Mouse (Mus musculus) spleen, adult 2 months (tissue): ENCODE data around the gene Fyttd1. TPM values are rescaled to one million over a fixed set of nuclear protein-coding genes. Genes with fewer than 3 reads are reported as not detected.

Experiments
- DNase-seq, 2 experiments: peaks; one replicate each; pipeline versions ENCODE4 v3.0.0 to v3.0.0-alpha.2; 2012 to 2021; ENCODE audit warnings: low spot score in 2 of 2, low read depth in 1 of 2
- H3K27ac ChIP-seq: fragments of 200-500 bp; 2 replicates; pipeline ENCODE4 v1.5.1; 2012; ENCODE audit warnings: low read length, inconsistent platforms; ENCODE audit not compliant: insufficient read depth
- H3K27me3 ChIP-seq: fragments of 200-500 bp; 2 replicates; pipeline ENCODE4 v1.6.1; 2012; ENCODE audit warnings: mild to moderate bottlenecking, moderate library complexity, low read length, inconsistent platforms; ENCODE audit not compliant: control insufficient read depth, insufficient read depth
- H3K36me3 ChIP-seq: fragments of 200-500 bp; 2 replicates; pipeline ENCODE4 v1.6.1; 2012; ENCODE audit warnings: mild to moderate bottlenecking, low read length, inconsistent platforms; ENCODE audit not compliant: control insufficient read depth, insufficient read depth
- H3K4me1 ChIP-seq: fragments of 200-500 bp; 2 replicates; pipeline ENCODE4 v1.6.1; 2011; ENCODE audit warnings: inconsistent platforms; ENCODE audit not compliant: control insufficient read depth, insufficient read depth, insufficient read length
- H3K4me3 ChIP-seq: fragments of 200-500 bp; 2 replicates; pipeline ENCODE4 v1.5.1; 2011; ENCODE audit warnings: mild to moderate bottlenecking, inconsistent platforms; ENCODE audit not compliant: insufficient read depth, insufficient read length; ENCODE audit errors: extremely low read depth
- CTCF ChIP-seq: fragments of 200-500 bp; IDR thresholded peaks from 2 replicates; pipeline ENCODE4 v1.5.1; 2011; ENCODE audit warnings: mild to moderate bottlenecking, inconsistent platforms; ENCODE audit not compliant: insufficient read depth, insufficient read length, insufficient replicate concordance; ENCODE audit errors: extremely low read depth
- POLR2A ChIP-seq: fragments of 200-500 bp; IDR thresholded peaks from 2 replicates; pipeline ENCODE4 v1.6.1; 2011; ENCODE audit warnings: low read depth, low read length, inconsistent platforms
- WGBS: fragments of 180-500 bp; shearing (Covaris S2); methylation state at CpG from one replicate; pipeline ENCODE4 v1.1.7; 2018; 5-methylcytosine and 5-hydroxymethylcytosine counted together
- polyA plus RNA-seq: library from polyadenylated mRNA; depleted of rRNA; stranded (reverse); fragments of >200 nt; gene quantifications from 2 replicates; pipeline ENCODE4 v1.2.3, GENCODE M21; 2012

Gene Fyttd1
- polyA plus RNA-seq, 1 experiment, result 4.1 TPM

DNA sequence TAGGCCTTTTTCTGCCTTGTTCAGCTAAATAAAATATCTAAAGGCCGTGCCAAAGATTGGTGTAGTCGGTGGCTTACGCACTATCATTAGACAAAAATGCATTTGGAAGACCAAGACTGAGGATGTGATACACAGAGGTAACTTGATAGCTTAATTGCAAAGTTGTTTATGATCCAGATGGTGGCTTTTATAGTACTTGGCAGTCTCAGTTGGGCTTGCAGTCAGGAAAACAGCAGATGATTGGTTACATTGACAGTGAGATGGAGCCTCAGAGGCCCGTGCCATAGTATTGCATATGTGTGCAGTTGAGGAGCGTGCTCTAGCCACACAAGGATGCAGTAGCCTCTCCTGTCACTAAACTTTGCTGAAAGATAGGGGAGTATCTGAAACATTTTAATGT, 65.4 kb downstream of the Fyttd1 start:
- Histone ChIP-seq H3K27me3 (no peaks in the 10 kb centered on the region), H3K36me3 (no peaks in the 10 kb centered on the region), H3K4me3 (no peak overlapping the region; the same call in 1 of the 2 replicates), H3K27ac (no peak overlapping the region), H3K4me1 (peaks cover 7% of the 10 kb centered on the region; the same call in 1 of the 2 replicates)
- TF ChIP-seq POLR2A (no peak), CTCF (no peak)
- DNase-seq, result no peak
- 97% methylated on average over 5 of the region's 5 CpGs for WGBS

GRCm38 (mm10) chr16:32945379-32945778, 68.1 kb downstream of the Fyttd1 start:
- Histone ChIP-seq H3K4me1 (peaks cover 8% of the 10 kb centered on the region; the same call in 1 of the 2 replicates), H3K4me3 (no peak overlapping the region), H3K27me3 (no peaks in the 10 kb centered on the region), H3K27ac (no peak overlapping the region), H3K36me3 (no peaks in the 10 kb centered on the region)
- DNase-seq, result no peak
- WGBS, result 92% methylated on average over 5 of the region's 5 CpGs
- TF ChIP-seq CTCF, result no peak
- TF ChIP-seq POLR2A, result no peak

DNA sequence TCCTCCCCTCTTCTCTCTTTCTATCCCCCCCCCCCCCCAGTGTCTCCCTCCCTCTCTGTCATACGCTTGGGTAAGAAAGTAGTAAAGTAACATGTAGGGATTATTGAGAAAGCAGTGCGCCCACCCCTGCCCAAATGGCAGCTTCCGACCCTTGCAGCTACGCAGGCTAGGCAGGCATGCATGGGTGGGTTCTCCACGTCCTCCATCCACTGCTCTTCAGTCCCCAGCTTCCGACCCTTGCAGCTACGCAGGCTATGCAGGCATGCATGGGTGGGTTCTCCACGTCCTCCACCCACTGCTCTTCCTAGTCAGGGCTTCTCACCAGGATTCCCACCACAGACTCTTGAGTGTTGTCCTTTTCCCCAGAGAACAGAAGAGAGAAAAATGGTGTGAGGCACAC, 70.7 kb downstream of the Fyttd1 start:
- no peak overlapping the region for H3K27ac ChIP-seq
- H3K4me1 ChIP-seq, result peaks cover 8% of the 10 kb centered on the region; the same call in 1 of the 2 replicates
- no peaks in the 10 kb centered on the region for H3K27me3 ChIP-seq
- 79% methylated on average over 8 of the region's 8 CpGs for WGBS
- DNase-seq, result no peak
- peaks cover 2% of the 10 kb centered on the region; the same call in 1 of the 2 replicates for H3K36me3 ChIP-seq
- TF ChIP-seq POLR2A, result no peak
- no peak for TF ChIP-seq CTCF
- no peak overlapping the region for H3K4me3 ChIP-seq

- Histone ChIP-seq H3K36me3 (peaks cover 2% of the 10 kb centered on the region; the same call in 1 of the 2 replicates), H3K4me3 (no peak overlapping the region), H3K27ac (no peak overlapping the region), H3K27me3 (no peaks in the 10 kb centered on the region), H3K4me1 (peaks cover 8% of the 10 kb centered on the region; the same call in 1 of the 2 replicates)
- WGBS, result 86% methylated on average over 5 of the region's 5 CpGs
- TF ChIP-seq CTCF, result no peak
- TF ChIP-seq POLR2A, result no peak
- DNase-seq, result no peak
Observed at GRCm38 (mm10) chr16:32948656-32949055, 71.4 kb downstream of the Fyttd1 start.

GRCm38 (mm10) chr16:32949281-32949680, 72.0 kb downstream of the Fyttd1 start:
- Histone ChIP-seq H3K4me1 (peaks cover 11% of the 10 kb centered on the region; the same call in 1 of the 2 replicates), H3K27ac (no peak overlapping the region), H3K36me3 (peaks cover 2% of the 10 kb centered on the region; the same call in 1 of the 2 replicates), H3K4me3 (no peak overlapping the region), H3K27me3 (no peaks in the 10 kb centered on the region)
- TF ChIP-seq CTCF (no peak), POLR2A (no peak)
- DNase-seq, result no peak

- H3K27ac ChIP-seq, result no peak overlapping the region
- H3K27me3 ChIP-seq, result no peaks in the 10 kb centered on the region
- H3K4me1 ChIP-seq, result peaks cover 12% of the 10 kb centered on the region; the same call in 1 of the 2 replicates
- 94% methylated on average over 2 of the region's 2 CpGs for WGBS
- no peak for DNase-seq
- H3K36me3 ChIP-seq, result peaks cover 9% of the 10 kb centered on the region
- H3K4me3 ChIP-seq, result no peak overlapping the region
- TF ChIP-seq POLR2A (no peak), CTCF (peak; percentile 19; the same call in 1 of the 2 replicates)
Observed at GRCm38 (mm10) chr16:32951074-32951473, 73.8 kb downstream of the Fyttd1 start.

- no peak for TF ChIP-seq CTCF
- no peak for TF ChIP-seq POLR2A
- peaks cover 3% of the 10 kb centered on the region; the same call in 1 of the 2 replicates for H3K4me1 ChIP-seq
- no peaks in the 10 kb centered on the region for H3K27me3 ChIP-seq
- DNase-seq, result peak in 1 of 2 experiments; percentile 22
- no peak overlapping the region for H3K4me3 ChIP-seq
- peaks cover 17% of the 10 kb centered on the region for H3K36me3 ChIP-seq
- H3K27ac ChIP-seq, result peak overlapping the region; percentile 33; the same call in 1 of the 2 replicates
- 16% methylated on average over 5 of the region's 5 CpGs for WGBS
Observed at GRCm38 (mm10) chr16:32953806-32954205, 76.5 kb downstream of the Fyttd1 start.
